Mouse (Mus musculus): ENCODE measurements around the gene St3gal3. TPM values are rescaled to one million over a fixed set of nuclear protein-coding genes. Genes with fewer than 3 reads are reported as not detected.

The St3gal3 gene
- polyA plus RNA-seq, 1 experiment from 2014 or later, result 9.8 TPM

GRCm38 (mm10) chr4:117993421-117993820 is 141.3 kb downstream of the St3gal3 start:
- H3K4me3 ChIP-seq, result no peak overlapping the region
- H3K27me3 ChIP-seq, result peaks cover 5% of the 10 kb centered on the region; the same call in 1 of the 2 replicates
- no peak overlapping the region for H3K9ac ChIP-seq
- 85% methylated on average over 2 of the region's 2 CpGs for WGBS
- H3K36me3 ChIP-seq, result no peaks in the 10 kb centered on the region
- H3K4me1 ChIP-seq, result peaks cover 36% of the 10 kb centered on the region
- H3K4me2 ChIP-seq, result no peak overlapping the region
- no peak for ATAC-seq (ENCODE audit: insufficient number of reproducible peaks, insufficient read depth, low FRiP score, low TSS enrichment, low read depth)
- H3K9me3 ChIP-seq, result no peaks in the 10 kb centered on the region
- H3K27ac ChIP-seq, result no peak overlapping the region

- ATAC-seq (ENCODE audit: insufficient number of reproducible peaks, insufficient read depth, low FRiP score, low TSS enrichment, low read depth), result no peak
- no peaks in the 10 kb centered on the region for H3K36me3 ChIP-seq
- peaks cover 31% of the 10 kb centered on the region for H3K4me1 ChIP-seq
- H3K9ac ChIP-seq, result no peak overlapping the region
- no peak overlapping the region for H3K4me2 ChIP-seq
- no peak overlapping the region for H3K4me3 ChIP-seq
- no peak overlapping the region for H3K27ac ChIP-seq
- no peaks in the 10 kb centered on the region for H3K9me3 ChIP-seq
- peaks cover 5% of the 10 kb centered on the region; the same call in 1 of the 2 replicates for H3K27me3 ChIP-seq
- 57% methylated on average over 7 of the region's 7 CpGs for WGBS
These were observed 141.8 kb downstream of the St3gal3 start for GRCm38 (mm10) chr4:117992872-117993271.

GRCm38 (mm10) chr4:117992036-117992435 is 142.7 kb downstream of the St3gal3 start:
- H3K36me3 ChIP-seq, result no peaks in the 10 kb centered on the region
- no peak overlapping the region for H3K4me3 ChIP-seq
- no peak for ATAC-seq (ENCODE audit: insufficient number of reproducible peaks, insufficient read depth, low FRiP score, low TSS enrichment, low read depth)
- H3K27me3 ChIP-seq, result peaks cover 5% of the 10 kb centered on the region; the same call in 1 of the 2 replicates
- 93% methylated on average over 3 of the region's 3 CpGs for WGBS
- no peak overlapping the region for H3K27ac ChIP-seq
- H3K9ac ChIP-seq, result no peak overlapping the region
- H3K4me1 ChIP-seq, result peaks cover 23% of the 10 kb centered on the region
- H3K9me3 ChIP-seq, result no peaks in the 10 kb centered on the region
- H3K4me2 ChIP-seq, result no peak overlapping the region

- no peak overlapping the region for H3K4me3 ChIP-seq
- no peak overlapping the region for H3K27ac ChIP-seq
- no peaks in the 10 kb centered on the region for H3K27me3 ChIP-seq
- no peaks in the 10 kb centered on the region for H3K9me3 ChIP-seq
- no peak overlapping the region for H3K9ac ChIP-seq
- no peaks in the 10 kb centered on the region for H3K36me3 ChIP-seq
- 0 out of 2 replicates have a peak, but pooled peaks cover 19% of the 10 kb centered on the region for H3K4me1 ChIP-seq
- no peak for ATAC-seq (ENCODE audit: insufficient number of reproducible peaks, insufficient read depth, low FRiP score, low TSS enrichment, low read depth)
- no peak overlapping the region for H3K4me2 ChIP-seq
- WGBS, result 81% methylated on average over 8 of the region's 8 CpGs
These were observed 143.6 kb downstream of the St3gal3 start for GRCm38 (mm10) chr4:117991055-117991627.

GRCm38 (mm10) chr4:117990571-117990970 is 144.1 kb downstream of the St3gal3 start:
- H3K4me3 ChIP-seq, result no peak overlapping the region
- no peaks in the 10 kb centered on the region for H3K36me3 ChIP-seq
- no peak for ATAC-seq (ENCODE audit: insufficient number of reproducible peaks, insufficient read depth, low FRiP score, low TSS enrichment, low read depth)
- H3K4me2 ChIP-seq, result no peak overlapping the region
- H3K9me3 ChIP-seq, result no peaks in the 10 kb centered on the region
- H3K27ac ChIP-seq, result no peak overlapping the region
- H3K4me1 ChIP-seq, result peaks cover 20% of the 10 kb centered on the region; the same call in 1 of the 2 replicates
- no peak overlapping the region for H3K9ac ChIP-seq
- no peaks in the 10 kb centered on the region for H3K27me3 ChIP-seq
- 67% methylated on average over 3 of the region's 3 CpGs for WGBS

- H3K4me3 ChIP-seq, result no peak overlapping the region
- no peak overlapping the region for H3K4me2 ChIP-seq
- no peak for ATAC-seq (ENCODE audit: insufficient number of reproducible peaks, insufficient read depth, low FRiP score, low TSS enrichment, low read depth)
- peak overlapping the region; percentile 17; the same call in 1 of the 2 replicates for H3K27ac ChIP-seq
- no peaks in the 10 kb centered on the region for H3K9me3 ChIP-seq
- WGBS, result 90% methylated on average over 12 of the region's 12 CpGs
- H3K4me1 ChIP-seq, result peaks cover 27% of the 10 kb centered on the region
- H3K36me3 ChIP-seq, result no peaks in the 10 kb centered on the region
- H3K27me3 ChIP-seq, result no peaks in the 10 kb centered on the region
- H3K9ac ChIP-seq, result no peak overlapping the region
These were observed 144.9 kb downstream of the St3gal3 start for GRCm38 (mm10) chr4:117989801-117990200.

GRCm38 (mm10) chr4:117986766-117987165 is 147.9 kb downstream of the St3gal3 start:
- H3K27me3 ChIP-seq, result no peaks in the 10 kb centered on the region
- peaks cover 27% of the 10 kb centered on the region for H3K4me1 ChIP-seq

GRCm38 (mm10) chr4:117984993-117985587 is 149.6 kb downstream of the St3gal3 start:
- ATAC-seq (ENCODE audit: insufficient number of reproducible peaks, insufficient read depth, low FRiP score, low TSS enrichment, low read depth), result no peak
- H3K36me3 ChIP-seq, result no peaks in the 10 kb centered on the region
- H3K4me3 ChIP-seq, result no peak overlapping the region
- no peak overlapping the region for H3K27ac ChIP-seq
- no peaks in the 10 kb centered on the region for H3K9me3 ChIP-seq
- H3K4me1 ChIP-seq, result peaks cover 19% of the 10 kb centered on the region
- no peak overlapping the region for H3K9ac ChIP-seq
- H3K4me2 ChIP-seq, result no peak overlapping the region
- H3K27me3 ChIP-seq, result no peaks in the 10 kb centered on the region
- WGBS, result 70% methylated on average over 8 of the region's 8 CpGs

More at GRCm38 (mm10) chr4:117986766-117987165, 147.9 kb downstream of the St3gal3 start:
- Histone ChIP-seq H3K9ac (no peak overlapping the region), H3K27ac (no peak overlapping the region), H3K36me3 (no peaks in the 10 kb centered on the region), H3K9me3 (no peaks in the 10 kb centered on the region), H3K4me2 (no peak overlapping the region), H3K4me3 (no peak overlapping the region)
- no peak for ATAC-seq (ENCODE audit: insufficient number of reproducible peaks, insufficient read depth, low FRiP score, low TSS enrichment, low read depth)
- 72% methylated on average over 8 of the region's 8 CpGs for WGBS

GRCm38 (mm10) chr4:117984206-117984605 is 150.5 kb downstream of the St3gal3 start:
- Histone ChIP-seq H3K9me3 (no peaks in the 10 kb centered on the region), H3K27ac (no peak overlapping the region), H3K9ac (no peak overlapping the region), H3K4me3 (no peak overlapping the region), H3K4me2 (no peak overlapping the region), H3K27me3 (no peaks in the 10 kb centered on the region), H3K4me1 (peaks cover 13% of the 10 kb centered on the region), H3K36me3 (no peaks in the 10 kb centered on the region)
- WGBS, result 92% methylated on average over 3 of the region's 3 CpGs
- ATAC-seq (ENCODE audit: insufficient number of reproducible peaks, insufficient read depth, low FRiP score, low TSS enrichment, low read depth), result no peak

GRCm38 (mm10) chr4:117982706-117983105 is 152.0 kb downstream of the St3gal3 start:
- ATAC-seq (ENCODE audit: insufficient number of reproducible peaks, insufficient read depth, low FRiP score, low TSS enrichment, low read depth), result no peak
- Histone ChIP-seq H3K9ac (no peak overlapping the region), H3K27ac (no peak overlapping the region), H3K36me3 (no peaks in the 10 kb centered on the region), H3K27me3 (no peaks in the 10 kb centered on the region), H3K9me3 (no peaks in the 10 kb centered on the region), H3K4me1 (peaks cover 11% of the 10 kb centered on the region), H3K4me3 (no peak overlapping the region), H3K4me2 (no peak overlapping the region)
- WGBS, result 68% methylated on average over 7 of the region's 7 CpGs

- no peak overlapping the region for H3K4me3 ChIP-seq
- no peaks in the 10 kb centered on the region for H3K36me3 ChIP-seq
- no peaks in the 10 kb centered on the region for H3K9me3 ChIP-seq
- no peak overlapping the region for H3K27ac ChIP-seq
- H3K4me1 ChIP-seq, result peaks cover 15% of the 10 kb centered on the region
- H3K9ac ChIP-seq, result no peak overlapping the region
- no peak for ATAC-seq (ENCODE audit: insufficient number of reproducible peaks, insufficient read depth, low FRiP score, low TSS enrichment, low read depth)
- no peak overlapping the region for H3K4me2 ChIP-seq
- WGBS, result 77% methylated on average over 3 of the region's 5 CpGs
- H3K27me3 ChIP-seq, result no peaks in the 10 kb centered on the region
These were observed 153.2 kb downstream of the St3gal3 start for GRCm38 (mm10) chr4:117981518-117981917.

- Histone ChIP-seq H3K36me3 (no peaks in the 10 kb centered on the region), H3K27me3 (no peaks in the 10 kb centered on the region), H3K27ac (no peak overlapping the region), H3K9me3 (no peaks in the 10 kb centered on the region), H3K9ac (no peak overlapping the region), H3K4me1 (peaks cover 8% of the 10 kb centered on the region; the same call in 1 of the 2 replicates), H3K4me3 (no peak overlapping the region), H3K4me2 (no peak overlapping the region)
- WGBS, result 88% methylated on average over 4 of the region's 4 CpGs
- no peak for ATAC-seq (ENCODE audit: insufficient number of reproducible peaks, insufficient read depth, low FRiP score, low TSS enrichment, low read depth)
These were observed 154.6 kb downstream of the St3gal3 start for GRCm38 (mm10) chr4:117980161-117980560.
